Mouse (Mus musculus): ENCODE results near the gene Styk1.
A peak's percentile ranks its signal among the peaks of the same experiment; 100 is the strongest.

Gene Styk1

DNA sequence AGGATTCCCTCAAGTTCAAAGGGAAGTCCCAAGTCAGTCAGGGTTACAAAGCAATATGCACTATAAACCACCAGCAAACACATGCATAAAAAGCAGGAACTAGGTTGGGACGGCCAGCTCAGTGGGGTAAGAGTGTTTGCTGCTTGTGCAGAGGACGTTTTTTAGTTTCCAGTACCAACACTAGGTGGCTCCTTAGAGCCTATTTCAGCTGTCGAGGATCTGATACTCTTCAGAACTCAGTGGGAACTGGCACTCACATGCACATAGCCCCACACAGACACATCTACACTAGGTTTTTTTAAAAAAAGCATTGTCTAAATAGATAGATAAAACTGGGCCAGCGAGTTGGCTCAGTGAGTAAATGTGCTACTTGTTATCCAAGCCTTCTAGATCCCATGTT, 13.7 kb upstream of the Styk1 start:
- DNase-seq = peak; percentile 39

- no peak for DNase-seq
Measured at GRCm38 (mm10) chr6:131364353-131364752, 11.0 kb upstream of the Styk1 start.

DNA sequence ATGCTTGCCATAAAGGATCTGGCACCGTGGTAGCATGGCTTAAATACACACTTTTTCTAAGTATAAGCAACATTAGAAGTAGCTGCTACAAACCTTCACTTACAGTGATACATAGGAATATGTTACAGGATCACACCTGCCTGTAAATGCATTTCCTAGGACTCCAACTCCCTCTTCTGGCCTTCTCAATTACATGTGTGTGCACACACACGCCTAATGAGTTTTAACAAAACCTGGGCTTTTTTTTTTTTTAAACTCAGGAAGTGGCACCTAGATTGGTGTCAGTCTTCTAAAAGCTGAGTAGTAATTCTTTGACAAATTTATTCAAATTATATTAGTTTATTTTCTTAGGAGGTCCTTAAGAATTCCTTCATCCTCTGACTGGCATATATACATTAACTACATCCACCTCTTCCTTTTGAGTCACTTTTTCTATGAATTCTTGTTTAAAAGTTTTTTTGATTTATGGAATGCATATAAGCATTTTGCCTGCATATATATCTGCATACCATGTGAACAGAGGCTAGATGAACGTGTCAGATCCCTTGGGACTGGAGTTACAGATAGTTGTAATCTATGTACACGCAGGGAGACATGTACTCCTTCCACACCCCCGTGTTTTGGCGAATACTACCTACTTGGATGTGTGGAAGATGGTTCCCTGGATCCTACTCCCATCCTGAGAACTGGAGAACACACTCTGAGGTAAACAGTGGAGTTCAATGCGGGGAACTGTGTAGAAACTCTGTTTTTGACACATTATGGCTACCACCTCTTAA, 9.8 kb upstream of the Styk1 start:
- no peak for DNase-seq

DNA sequence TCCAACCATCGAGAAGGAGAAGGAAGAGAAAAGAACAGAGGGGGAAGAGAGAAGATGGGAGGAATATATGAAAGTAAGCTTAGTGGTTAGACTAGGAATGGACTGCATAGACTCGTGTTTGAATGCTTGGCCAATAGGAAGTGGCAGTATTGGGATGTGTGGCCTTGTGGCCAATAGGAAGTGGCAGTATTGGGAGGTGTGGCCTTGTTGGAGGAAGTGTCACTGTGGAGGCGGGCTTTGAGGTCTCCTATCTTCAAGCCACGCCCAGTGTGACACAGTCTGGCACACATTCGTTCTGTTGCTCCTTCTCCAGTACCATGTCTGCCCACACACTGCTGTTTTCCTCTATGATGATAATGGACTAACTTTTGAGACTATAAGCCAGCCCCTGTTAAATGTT, 7.3 kb upstream of the Styk1 start:
- no peak for DNase-seq

GRCm38 (mm10) chr6:131359543-131359942, 6.1 kb upstream of the Styk1 start:
- DNase-seq = no peak

DNA sequence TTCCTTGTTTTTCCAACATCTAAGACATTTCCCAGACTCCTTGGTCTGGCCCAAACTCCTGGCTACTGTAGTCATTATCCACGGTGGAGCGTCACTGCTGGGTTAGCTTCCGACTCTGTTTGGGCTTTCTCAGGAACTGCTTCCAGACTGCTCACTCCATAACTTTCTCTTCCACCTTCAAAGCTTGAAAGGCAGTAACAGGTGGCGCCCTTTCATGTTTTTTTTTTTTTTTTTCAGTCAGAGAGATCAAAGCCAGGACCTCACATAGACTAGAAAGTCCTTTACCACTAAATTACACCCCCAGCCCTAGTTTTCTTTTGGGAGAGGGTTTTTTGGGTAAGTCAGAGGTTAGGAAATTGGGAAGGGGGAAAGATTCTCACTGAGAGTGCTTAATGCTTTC, 1.5 kb upstream of the Styk1 start:
- no peak for DNase-seq

- no peak for DNase-seq
Measured at GRCm38 (mm10) chr6:131347026-131347425, 6.4 kb downstream of the Styk1 start.

DNA sequence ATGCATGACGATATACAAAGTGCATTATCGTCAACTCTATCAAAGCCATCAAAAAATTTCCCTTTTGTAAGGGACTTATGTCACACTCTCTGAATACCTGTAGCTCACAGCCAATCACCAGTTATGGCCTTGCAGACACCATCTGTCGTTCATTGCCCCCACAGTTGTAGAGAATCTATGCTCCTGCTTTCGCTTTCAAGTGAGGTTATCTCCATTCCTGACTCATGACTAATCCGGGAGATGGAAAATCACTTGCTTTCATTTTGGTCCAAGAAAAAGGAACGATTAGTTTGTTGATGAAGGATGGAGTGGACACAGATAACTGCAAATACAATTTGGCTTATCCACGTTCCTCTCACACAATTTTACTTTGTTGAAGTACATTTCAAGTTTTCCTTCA, 9.1 kb downstream of the Styk1 start:
- no peak for DNase-seq

- DNase-seq = no peak
Measured at GRCm38 (mm10) chr6:131340082-131340481, 13.3 kb downstream of the Styk1 start.

GRCm38 (mm10) chr6:131339309-131339708, 14.1 kb downstream of the Styk1 start:
- no peak for DNase-seq

DNA sequence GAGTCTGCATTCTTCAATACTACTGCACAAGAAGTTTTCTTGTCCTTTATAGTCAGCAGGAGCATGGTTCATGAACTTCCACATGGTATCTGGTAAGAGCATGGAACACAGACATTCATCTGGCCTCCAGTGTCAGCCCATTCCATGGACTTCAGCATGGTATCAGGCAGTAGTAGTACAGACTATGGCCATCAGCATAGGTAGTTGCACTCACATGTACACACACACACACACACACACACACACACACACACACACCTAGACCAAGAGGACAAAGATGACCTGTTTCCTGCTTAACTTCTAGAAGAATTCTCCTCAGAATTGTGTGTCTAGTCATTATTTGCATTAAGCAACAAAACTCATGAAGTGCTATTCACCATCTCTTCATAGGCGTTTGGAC, 14.6 kb downstream of the Styk1 start:
- DNase-seq = no peak

- no peak for DNase-seq
Measured at GRCm38 (mm10) chr6:131327076-131327475, 26.3 kb downstream of the Styk1 start.

DNA sequence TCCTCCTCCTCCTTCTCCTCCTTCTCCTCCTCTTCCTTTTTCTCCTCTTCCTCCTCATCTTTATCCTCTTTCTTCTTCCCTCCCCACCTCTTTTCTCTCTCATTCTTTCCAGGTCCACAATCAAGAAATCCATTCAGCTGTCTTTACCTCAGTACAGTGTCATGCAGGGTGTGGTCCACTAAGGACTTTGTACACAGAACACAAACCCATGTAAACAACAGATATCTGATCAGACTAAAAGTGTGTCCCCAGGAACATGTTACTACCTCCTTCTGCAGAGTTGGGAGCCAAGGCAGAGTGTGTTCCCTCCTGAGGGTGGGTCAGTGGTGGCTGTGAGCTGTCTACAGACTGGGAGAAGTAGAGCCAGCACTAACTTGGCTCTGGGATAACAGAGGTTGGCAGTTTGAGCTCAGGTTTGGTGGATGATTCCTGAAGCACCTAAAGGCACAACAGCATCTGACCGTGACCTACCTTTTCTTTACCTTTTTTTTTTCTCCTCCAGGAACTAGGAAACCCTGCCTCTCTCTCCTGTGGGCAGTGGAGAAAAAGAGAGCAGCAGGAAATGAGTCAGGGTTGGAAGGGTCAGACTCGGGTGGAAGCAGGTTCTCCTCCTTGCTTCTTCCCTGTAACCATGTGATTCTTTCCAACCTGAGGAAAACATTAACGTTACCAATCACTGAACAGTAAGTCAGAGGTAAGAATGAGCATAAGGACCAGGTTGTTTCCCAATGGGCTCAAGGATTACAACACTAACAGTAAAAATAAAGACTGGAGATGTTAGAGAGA, 31.4 kb downstream of the Styk1 start:
- no peak for DNase-seq

DNA sequence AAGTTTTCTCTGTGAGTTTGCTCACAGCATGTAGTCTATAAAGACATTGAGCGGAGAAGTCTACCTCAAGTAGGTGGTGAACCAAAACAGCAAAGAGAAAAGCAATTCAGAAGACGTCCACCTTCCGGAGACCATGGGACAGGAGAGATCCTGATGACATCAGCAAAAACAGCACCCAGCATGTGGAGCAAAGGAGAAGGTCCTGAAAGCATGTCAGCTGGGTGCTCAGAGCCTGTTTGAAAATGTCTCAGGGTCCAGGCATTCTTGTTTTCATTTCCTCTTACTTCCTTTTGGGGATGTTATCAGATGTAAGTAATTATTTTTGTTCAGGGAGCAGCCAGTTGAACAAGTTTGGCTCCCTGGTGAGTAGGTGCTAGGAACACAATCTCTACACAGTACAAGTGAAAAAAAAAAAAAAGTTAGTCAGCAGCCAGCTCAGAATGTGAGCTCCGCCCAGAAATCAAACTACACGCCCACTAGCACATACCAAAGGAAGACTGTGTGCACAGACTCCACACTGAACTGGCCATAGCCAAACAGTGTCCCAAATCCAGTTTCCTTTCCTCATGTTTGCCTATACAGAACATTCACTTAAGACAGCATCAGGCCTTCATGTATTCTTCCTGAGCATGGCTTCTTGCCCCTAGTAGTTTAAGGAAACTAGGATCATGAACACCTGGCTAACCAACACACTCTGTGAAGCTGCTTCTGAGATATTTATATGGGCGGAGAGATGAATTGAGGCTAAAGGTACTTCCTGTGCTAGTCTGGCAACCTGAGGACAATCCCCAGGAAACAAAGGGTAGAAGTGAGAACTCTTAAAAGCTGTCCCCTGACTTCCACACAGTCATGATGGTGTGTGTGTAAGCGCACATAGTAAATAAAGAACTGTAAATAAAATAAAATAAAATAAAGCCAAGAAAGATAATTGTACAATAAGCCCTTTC, 37.0 kb downstream of the Styk1 start:
- no peak for DNase-seq

DNA sequence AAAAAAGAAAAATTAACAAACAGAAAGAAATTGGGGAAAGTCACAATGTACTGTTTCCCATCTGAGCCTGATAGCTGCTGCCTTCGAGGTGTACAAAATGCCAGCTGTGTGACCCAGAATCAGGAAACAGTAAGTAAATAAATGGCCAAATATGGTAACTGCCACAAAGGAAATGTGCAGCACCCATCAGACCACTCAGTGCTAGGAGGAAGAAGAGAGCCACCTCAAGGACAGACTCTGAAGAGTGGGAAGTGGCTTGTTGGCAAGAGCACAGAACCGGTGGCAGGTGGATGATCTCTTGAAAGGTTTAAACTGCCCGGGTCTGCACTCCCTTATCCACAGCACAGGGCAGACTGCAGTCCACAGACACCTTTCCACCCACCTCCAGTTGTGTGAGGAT, 45.4 kb downstream of the Styk1 start:
- DNase-seq = no peak

GRCm38 (mm10) chr6:131304776-131305175, 48.6 kb downstream of the Styk1 start:
- DNase-seq = no peak

DNA sequence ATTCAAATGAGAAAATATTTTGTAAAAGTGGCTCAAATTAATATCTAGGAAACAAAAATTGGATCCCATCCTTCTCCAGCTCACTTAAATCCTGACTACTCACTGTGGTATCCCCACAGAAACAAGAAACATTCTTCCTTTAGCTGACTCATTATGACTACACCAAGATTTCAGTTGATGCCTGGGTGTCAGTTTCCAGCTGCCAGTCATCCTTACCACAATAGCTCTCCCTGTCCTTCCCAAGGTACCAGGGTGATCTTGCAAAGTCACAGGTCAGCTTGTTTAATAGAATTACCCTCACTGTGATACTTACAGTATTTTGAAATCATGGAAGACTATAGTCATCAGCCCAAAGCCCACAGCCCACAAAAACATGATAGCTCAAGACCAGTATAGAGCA, 54.9 kb downstream of the Styk1 start:
- DNase-seq = no peak

DNA sequence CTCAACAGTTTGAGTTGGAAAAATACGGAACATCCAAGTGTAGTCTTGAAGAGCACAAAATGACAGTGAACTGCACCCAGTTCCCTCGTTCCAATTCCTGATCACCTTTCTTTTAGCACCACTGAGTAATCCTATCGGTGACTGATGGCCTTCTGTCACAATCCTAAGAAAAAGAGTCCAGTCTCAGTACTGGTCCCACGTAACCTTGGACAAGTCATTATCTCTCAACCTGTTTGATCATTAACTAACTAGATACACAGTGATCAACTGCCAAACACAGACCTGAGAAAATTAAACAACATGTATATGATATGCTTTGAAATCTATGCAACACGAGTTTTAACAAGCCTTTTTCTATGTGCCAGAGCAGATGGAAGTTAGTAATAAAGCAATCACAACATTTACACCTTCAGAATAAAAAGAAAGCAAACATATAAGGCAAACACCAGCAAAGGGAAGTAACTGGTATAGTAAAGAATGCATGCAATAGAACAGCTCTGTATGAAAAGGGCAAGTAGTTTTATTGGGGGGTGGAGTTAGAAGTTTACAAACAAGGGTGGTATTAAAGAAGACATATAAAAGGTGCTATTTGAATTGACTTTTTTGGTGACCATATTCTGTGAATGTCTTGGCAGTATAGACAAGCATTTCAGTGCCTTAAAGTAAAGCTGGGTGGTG, 58.8 kb downstream of the Styk1 start:
- no peak for DNase-seq

GRCm38 (mm10) chr6:131293916-131294315, 59.5 kb downstream of the Styk1 start:
- DNase-seq = no peak

- DNase-seq = peak; percentile 87
Measured at GRCm38 (mm10) chr6:131292991-131293788, 60.2 kb downstream of the Styk1 start, which contains the start of gene Magohb. Magohb (minus strand) TSS chr6:131293244.

DNA sequence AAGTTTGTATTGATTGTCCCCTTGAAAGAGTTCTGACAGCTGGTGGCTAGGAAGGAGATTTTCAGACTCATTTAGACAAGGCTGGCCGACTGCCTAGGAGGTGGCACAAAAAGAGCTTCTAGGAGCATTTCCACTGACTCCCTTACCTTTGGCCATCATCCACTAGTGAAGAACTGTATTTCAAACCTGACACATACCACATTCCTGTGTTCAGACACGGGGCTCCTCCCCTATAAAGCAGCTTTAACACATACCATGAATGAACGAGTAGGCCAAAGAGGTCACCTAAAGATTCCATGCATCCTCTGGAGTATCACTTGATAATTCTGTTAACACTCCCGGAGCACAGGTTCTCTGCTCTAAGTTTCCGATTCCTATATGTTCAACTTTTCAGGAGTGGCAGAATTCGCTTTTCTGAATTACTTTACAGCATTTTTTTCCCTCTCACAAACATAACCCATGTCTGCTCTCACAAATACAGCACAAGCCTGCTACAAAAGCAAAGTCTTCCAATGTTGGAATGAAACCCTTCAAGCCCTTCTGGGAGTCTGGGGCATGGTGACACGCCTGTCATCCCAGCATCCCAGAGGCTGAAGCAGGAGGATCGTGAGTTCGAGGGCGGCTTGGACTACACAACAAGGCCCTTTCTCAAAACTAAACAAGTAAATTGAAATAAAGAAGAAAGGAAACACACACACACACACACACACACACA, 61.0 kb downstream of the Styk1 start:
- DNase-seq = peak; percentile 47
